Mouse (Mus musculus) erythroid progenitor cell, adult 5-6 weeks (primary cell): ENCODE results near the gene Izumo3. TPM values are rescaled to one million over a fixed set of nuclear protein-coding genes. Genes with fewer than 3 reads are reported as not detected.
"Not testable (repeated sequence)": the region's sequence is repeated elsewhere in the genome, so short reads cannot be mapped to it uniquely, and the experiment has no call there.

Experiments
- ATAC-seq: replicated peaks from 2 replicates; pipeline ENCODE4 v1.8.0; 2016; ENCODE audit warnings: moderate number of reproducible peaks, mild to moderate bottlenecking, moderate TSS enrichment, inconsistent platforms; ENCODE audit not compliant: poor library complexity, low FRiP score, severe bottlenecking
- total RNA-seq, 2 experiments: library from RNA; stranded (forward) in 1 of 2; stranded (reverse) in 1 of 2; fragments of 150-400 nt in 1 of 2; fragments of 186-747, 209-891 nt in 1 of 2; gene quantifications; 2 replicates each; pipeline versions ENCODE4 v1.2.3 to v1.2.4; 2015 to 2017; ENCODE audit warnings: low replicate concordance in 2 of 2

The Izumo3 gene
- total RNA-seq (2015; ENCODE audit: low replicate concordance) (not detected in 2 replicates), total RNA-seq (2017; ENCODE audit: low replicate concordance) (not detected in 2 replicates)

GRCm38 (mm10) chr4:92147134-92147533, at the start of gene Izumo3:
Gene Izumo3 (minus strand): TSS chr4:92147234.
- no peak for ATAC-seq

- not testable (repeated sequence) for ATAC-seq
Observed at GRCm38 (mm10) chr4:92191649-92192048, 44.6 kb upstream of the Izumo3 start, which contains the start of gene Gm12666. Gene Gm12666 (minus strand): TSS chr4:92191749.

GRCm38 (mm10) chr4:92152646-92153045, 5.6 kb upstream of the Izumo3 start:
- no peak for ATAC-seq

- no peak for ATAC-seq
Observed at GRCm38 (mm10) chr4:92111390-92111988, 35.5 kb downstream of the Izumo3 start.

- no peak for ATAC-seq
Observed at GRCm38 (mm10) chr4:92097386-92097785, 49.6 kb downstream of the Izumo3 start.

GRCm38 (mm10) chr4:92095951-92096350, 51.1 kb downstream of the Izumo3 start:
- ATAC-seq = no peak

Other genes with a start within 250 kb of the Izumo3 start
- gene Gm12666, start 44.5 kb upstream of the Izumo3 start, total RNA-seq (2015; ENCODE audit: low replicate concordance) = not detected in 2 replicates
- gene Gm12666, start 44.5 kb upstream of the Izumo3 start, total RNA-seq (2017; ENCODE audit: low replicate concordance) = not detected in 2 replicates